Mouse (Mus musculus) C2C12 (cell line): ENCODE measurements around the gene Ptprk. TPM values are rescaled to one million over a fixed set of nuclear protein-coding genes. Genes with fewer than 3 reads are reported as not detected.

ENCODE experiments used
- H3K27me3 ChIP-seq: one replicate; pipeline ENCODE4 v1.6.1; 2011; ENCODE audit not compliant: control insufficient read depth, insufficient read depth, insufficient read length
- H3K36me3 ChIP-seq: one replicate; pipeline ENCODE4 v1.6.1; 2011; ENCODE audit not compliant: control insufficient read depth, insufficient read depth
- H3K4me3 ChIP-seq: one replicate; pipeline ENCODE4 v1.5.1; 2011; ENCODE audit warnings: mild to moderate bottlenecking, control low read depth; ENCODE audit not compliant: poor library complexity, insufficient read depth, severe bottlenecking
- H3K79me2 ChIP-seq: one replicate; pipeline ENCODE4 v1.6.1; 2011; ENCODE audit not compliant: control insufficient read depth, insufficient read depth
- H3K79me3 ChIP-seq: one replicate; pipeline ENCODE4 v1.6.1; 2011; ENCODE audit warnings: low read depth, control low read depth
- H3ac ChIP-seq: one replicate; pipeline ENCODE3; 2011; ENCODE audit warnings: low read depth; ENCODE audit not compliant: control insufficient read depth, insufficient read length
- CEBPB ChIP-seq: IDR thresholded peaks from one replicate; pipeline ENCODE4 v1.6.1; 2011; ENCODE audit warnings: low read depth, mild to moderate bottlenecking, control low read depth, moderate library complexity
- CTCF ChIP-seq: IDR thresholded peaks from one replicate; pipeline ENCODE4 v1.5.1; 2011; ENCODE audit not compliant: control insufficient read depth, insufficient read depth, insufficient read length
- FOSL1 ChIP-seq: IDR thresholded peaks from one replicate; pipeline ENCODE4 v1.8.0; 2011; ENCODE audit warnings: mild to moderate bottlenecking, low read length; ENCODE audit not compliant: poor library complexity, insufficient read depth, severe bottlenecking
- MAX ChIP-seq: IDR thresholded peaks from one replicate; pipeline ENCODE4 v1.6.1; 2011; ENCODE audit warnings: mild to moderate bottlenecking, control low read depth
- MYOD1 ChIP-seq: IDR thresholded peaks from one replicate; pipeline ENCODE4 v1.6.1; 2011; ENCODE audit warnings: low read depth; ENCODE audit not compliant: control insufficient read depth, insufficient read length
- MYOG ChIP-seq: IDR thresholded peaks from one replicate; pipeline ENCODE4 v1.6.1; 2011; ENCODE audit not compliant: control insufficient read depth, insufficient read length; ENCODE audit errors: extremely low read depth
- USF1 ChIP-seq: IDR thresholded peaks from one replicate; pipeline ENCODE4 v1.6.1; 2011; ENCODE audit warnings: low read depth, mild to moderate bottlenecking, control low read depth, moderate library complexity
- polyA plus RNA-seq: library from polyadenylated mRNA; unstranded; fragments of >200 nt; fragmentation: generic; extraction: Trizol; gene quantifications from one replicate; pipeline ENCODE4 v1.2.1, GENCODE M21; 2012; ENCODE audit warnings: missing spikeins

The Ptprk gene
- polyA plus RNA-seq, 1 experiment = 13.7 TPM

DNA sequence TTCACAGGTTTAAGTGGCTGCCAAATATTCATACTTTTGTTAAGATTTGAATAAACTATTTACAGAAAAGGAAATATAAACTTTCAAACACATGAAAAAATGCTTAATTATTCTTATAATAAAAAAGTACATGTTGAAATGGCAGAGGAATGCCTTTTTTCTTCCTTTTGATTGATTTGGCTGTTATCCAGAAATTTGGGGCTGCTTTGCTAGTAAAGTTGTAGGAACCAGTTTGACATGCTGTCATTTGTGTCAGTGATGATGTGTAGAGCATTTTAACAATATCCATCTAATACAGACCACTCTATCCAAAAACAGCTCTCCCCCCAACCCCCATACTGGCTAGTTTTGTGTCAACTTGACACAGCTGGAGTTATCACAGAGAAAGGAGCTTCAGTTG lies 86.7 kb downstream of the Ptprk start:
- no peak for TF ChIP-seq CEBPB
- no peak for TF ChIP-seq FOSL1
- no peak for TF ChIP-seq MYOD1
- TF ChIP-seq CTCF = no peak
- TF ChIP-seq USF1 = no peak
- TF ChIP-seq MAX = no peak
- no peak for TF ChIP-seq MYOG
- Histone ChIP-seq H3K36me3 (no peaks in the 10 kb centered on the region), H3K79me2 (peaks cover 41% of the 10 kb centered on the region), H3ac (no peak overlapping the region), H3K4me3 (no peak overlapping the region), H3K27me3 (no peaks in the 10 kb centered on the region), H3K79me3 (no peaks in the 10 kb centered on the region)

DNA sequence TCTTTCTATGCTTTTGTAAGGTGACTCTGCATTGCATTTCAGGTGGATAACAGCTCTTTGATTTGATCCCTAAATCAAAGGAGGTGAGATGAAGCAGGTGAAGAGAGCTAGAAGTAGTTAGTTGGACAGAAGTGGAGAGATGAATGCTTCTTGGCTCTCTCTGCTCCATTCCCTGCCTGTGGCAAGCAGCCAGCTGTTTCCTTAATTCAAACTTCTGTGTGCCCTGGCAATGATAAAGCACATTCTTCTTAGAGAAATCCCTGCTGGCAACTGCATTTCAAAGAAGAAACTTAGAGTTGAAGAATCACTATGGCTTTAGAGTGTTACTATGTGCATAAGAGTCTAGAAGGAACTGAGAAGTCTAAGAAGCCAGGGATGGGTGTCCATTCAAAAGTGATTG lies 89.6 kb downstream of the Ptprk start:
- H3K4me3 ChIP-seq = no peak overlapping the region
- H3K36me3 ChIP-seq = no peaks in the 10 kb centered on the region
- peaks cover 6% of the 10 kb centered on the region for H3K79me3 ChIP-seq
- TF ChIP-seq MAX (no peak), MYOD1 (no peak), CEBPB (no peak), FOSL1 (no peak), MYOG (no peak), CTCF (no peak), USF1 (no peak)
- peaks cover 55% of the 10 kb centered on the region for H3K79me2 ChIP-seq
- H3ac ChIP-seq = no peak overlapping the region
- no peaks in the 10 kb centered on the region for H3K27me3 ChIP-seq

GRCm38 (mm10) chr10:28164746-28165145 lies 90.1 kb downstream of the Ptprk start:
- no peak overlapping the region for H3ac ChIP-seq
- H3K36me3 ChIP-seq = no peaks in the 10 kb centered on the region
- TF ChIP-seq CTCF (no peak), MYOG (no peak), USF1 (no peak), FOSL1 (no peak), MYOD1 (no peak), MAX (no peak), CEBPB (no peak)
- peaks cover 6% of the 10 kb centered on the region for H3K79me3 ChIP-seq
- H3K79me2 ChIP-seq = peaks cover 59% of the 10 kb centered on the region
- no peaks in the 10 kb centered on the region for H3K27me3 ChIP-seq
- no peak overlapping the region for H3K4me3 ChIP-seq

- no peaks in the 10 kb centered on the region for H3K27me3 ChIP-seq
- TF ChIP-seq MYOG (no peak), USF1 (no peak), CEBPB (no peak), MYOD1 (no peak), CTCF (no peak), MAX (no peak), FOSL1 (no peak)
- no peak overlapping the region for H3K4me3 ChIP-seq
- no peaks in the 10 kb centered on the region for H3K36me3 ChIP-seq
- H3K79me3 ChIP-seq = peaks cover 7% of the 10 kb centered on the region
- peaks cover 56% of the 10 kb centered on the region for H3K79me2 ChIP-seq
- H3ac ChIP-seq = no peak overlapping the region
These were observed 92.0 kb downstream of the Ptprk start for GRCm38 (mm10) chr10:28166610-28167009.

DNA sequence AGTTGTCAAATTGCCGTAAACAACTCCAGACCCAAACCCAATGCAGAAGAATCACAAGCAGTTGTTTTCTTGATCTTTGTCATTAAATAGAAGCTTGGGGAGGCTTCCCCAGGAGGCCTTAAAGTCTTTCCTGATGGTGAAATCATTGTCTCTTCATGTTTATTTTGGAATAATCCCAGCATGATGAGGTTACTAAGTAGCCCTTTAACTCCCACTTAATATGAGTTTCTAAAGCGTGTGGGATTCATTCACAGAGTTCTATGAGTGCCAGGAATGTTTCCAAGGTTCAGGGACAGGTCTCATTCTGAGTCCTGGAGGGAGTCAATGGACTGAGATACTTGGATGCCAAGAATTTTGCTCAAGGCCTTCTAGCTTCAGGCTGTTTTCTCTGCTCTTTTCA lies 92.5 kb downstream of the Ptprk start:
- no peaks in the 10 kb centered on the region for H3K27me3 ChIP-seq
- H3K79me3 ChIP-seq = peaks cover 10% of the 10 kb centered on the region
- H3ac ChIP-seq = no peak overlapping the region
- no peaks in the 10 kb centered on the region for H3K36me3 ChIP-seq
- no peak overlapping the region for H3K4me3 ChIP-seq
- H3K79me2 ChIP-seq = peaks cover 58% of the 10 kb centered on the region
- TF ChIP-seq CEBPB = peak; percentile 51
- no peak for TF ChIP-seq USF1
- no peak for TF ChIP-seq MYOG

DNA sequence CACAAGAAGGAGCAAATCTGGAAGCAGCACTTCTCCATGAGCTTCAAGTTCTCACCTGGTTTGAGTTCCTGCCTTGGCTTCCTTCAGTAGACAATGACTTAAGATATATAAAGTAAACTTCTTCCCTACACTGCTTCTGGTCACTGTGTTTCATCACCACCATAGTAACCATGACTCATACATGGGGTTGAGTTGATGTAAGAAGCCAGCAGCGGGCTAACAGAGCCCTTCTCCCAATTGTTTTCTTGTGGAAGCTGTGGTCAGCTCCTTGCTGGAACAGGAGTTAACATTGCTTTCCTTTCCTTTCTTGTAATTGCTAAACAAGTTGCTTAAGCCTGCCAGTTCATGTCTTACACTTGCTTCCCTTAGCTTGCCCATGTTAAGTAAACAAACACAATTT lies 96.6 kb downstream of the Ptprk start:
- Histone ChIP-seq H3K36me3 (no peaks in the 10 kb centered on the region), H3K27me3 (no peaks in the 10 kb centered on the region), H3K79me2 (peaks cover 66% of the 10 kb centered on the region), H3K79me3 (peaks cover 18% of the 10 kb centered on the region), H3ac (no peak overlapping the region), H3K4me3 (no peak overlapping the region)
- TF ChIP-seq MYOD1 = no peak
- peak; percentile 71 for TF ChIP-seq CEBPB
- no peak for TF ChIP-seq MAX
- no peak for TF ChIP-seq MYOG
- TF ChIP-seq CTCF = no peak
- peak; percentile 25 for TF ChIP-seq FOSL1
- no peak for TF ChIP-seq USF1
